Mouse (Mus musculus): ENCODE measurements around the gene Mrgbp. TPM values are rescaled to one million over a fixed set of nuclear protein-coding genes. Genes with fewer than 3 reads are reported as not detected.

Mrgbp gene
- polyA plus RNA-seq, 1 experiment from 2014 or later, result 31.1 TPM

GRCm38 (mm10) chr2:180576482-180576881 lies 4.6 kb upstream of the Mrgbp start:
- Histone ChIP-seq H3K27me3 (ENCODE audit: control insufficient read depth, insufficient read depth, low read length) (no peaks in the 10 kb centered on the region), H3K4me3 (ENCODE audit: low read depth, low read length) (no peak overlapping the region), H3K4me1 (ENCODE audit: control insufficient read depth, insufficient read depth, low read length) (no peaks in the 10 kb centered on the region), H3K9ac (replicated peaks; ENCODE audit: low read depth, low read length) (no peak overlapping the region), H3K9me3 (ENCODE audit: control insufficient read depth, low read depth, low read length) (no peaks in the 10 kb centered on the region), H3K36me3 (ENCODE audit: control insufficient read depth, insufficient read depth, low read length) (no peaks in the 10 kb centered on the region), H3K27ac (ENCODE audit: low read length) (no peak overlapping the region), H3K4me2 (replicated peaks; ENCODE audit: low read depth, low read length) (no peak overlapping the region)
- 62% methylated on average over 4 of the region's 4 CpGs for WGBS
- no peak for ATAC-seq (ENCODE audit: insufficient number of reproducible peaks, insufficient read depth, low FRiP score, low read depth)

DNA sequence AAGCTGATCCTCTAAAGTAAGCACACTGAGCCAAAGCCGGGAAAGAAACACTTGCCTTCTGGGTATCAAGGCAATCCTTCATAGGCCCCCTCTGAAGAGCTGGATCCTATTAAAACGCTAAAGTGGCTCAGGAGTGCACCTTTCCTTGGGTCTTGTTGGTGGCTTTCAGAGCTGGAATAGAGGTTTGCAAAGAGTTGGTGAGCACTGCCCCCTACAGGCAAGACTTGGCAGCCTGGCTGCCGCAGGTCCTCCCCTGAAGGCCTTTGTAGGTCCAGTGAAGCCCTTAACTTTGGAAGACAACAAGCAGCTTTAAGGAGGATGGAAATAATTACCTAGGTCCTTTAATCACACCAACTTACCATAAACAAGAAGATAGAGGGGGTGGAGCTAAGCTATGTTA lies 2.4 kb upstream of the Mrgbp start:
- 5% methylated on average over 3 of the region's 3 CpGs for WGBS
- Histone ChIP-seq H3K9ac (replicated peaks; ENCODE audit: low read depth, low read length) (no peak overlapping the region), H3K4me1 (ENCODE audit: control insufficient read depth, insufficient read depth, low read length) (peaks cover 10% of the 10 kb centered on the region), H3K27ac (ENCODE audit: low read length) (no peak overlapping the region), H3K9me3 (ENCODE audit: control insufficient read depth, low read depth, low read length) (no peaks in the 10 kb centered on the region), H3K27me3 (ENCODE audit: control insufficient read depth, insufficient read depth, low read length) (no peaks in the 10 kb centered on the region), H3K36me3 (ENCODE audit: control insufficient read depth, insufficient read depth, low read length) (no peaks in the 10 kb centered on the region), H3K4me3 (ENCODE audit: low read depth, low read length) (no peak overlapping the region), H3K4me2 (replicated peaks; ENCODE audit: low read depth, low read length) (no peak overlapping the region)
- ATAC-seq (ENCODE audit: insufficient number of reproducible peaks, insufficient read depth, low FRiP score, low read depth), result no peak

- under 1% methylated on average over 52 of the region's 57 CpGs for WGBS
- Histone ChIP-seq H3K36me3 (ENCODE audit: control insufficient read depth, insufficient read depth, low read length) (peaks cover 17% of the 10 kb centered on the region; the same call in 1 of the 2 replicates), H3K4me3 (ENCODE audit: low read depth, low read length) (peak overlapping the region; percentile 86), H3K4me2 (replicated peaks; ENCODE audit: low read depth, low read length) (peak overlapping the region; percentile 90), H3K27me3 (ENCODE audit: control insufficient read depth, insufficient read depth, low read length) (no peaks in the 10 kb centered on the region), H3K27ac (ENCODE audit: low read length) (peak overlapping the region; percentile 48; the same call in 1 of the 2 replicates), H3K9ac (replicated peaks; ENCODE audit: low read depth, low read length) (peak overlapping the region; percentile 90), H3K4me1 (ENCODE audit: control insufficient read depth, insufficient read depth, low read length) (peaks cover 15% of the 10 kb centered on the region), H3K9me3 (ENCODE audit: control insufficient read depth, low read depth, low read length) (no peaks in the 10 kb centered on the region)
- peak; percentile 85 for ATAC-seq (ENCODE audit: insufficient number of reproducible peaks, insufficient read depth, low FRiP score, low read depth)
Measured at GRCm38 (mm10) chr2:180582481-180583153, 1.5 kb downstream of the Mrgbp start.

GRCm38 (mm10) chr2:180583154-180583507 lies 2.0 kb downstream of the Mrgbp start:
- ATAC-seq (ENCODE audit: insufficient number of reproducible peaks, insufficient read depth, low FRiP score, low read depth), result no peak
- H3K9ac ChIP-seq (replicated peaks; ENCODE audit: low read depth, low read length), result peak overlapping the region; percentile 90
- H3K9me3 ChIP-seq (ENCODE audit: control insufficient read depth, low read depth, low read length), result no peaks in the 10 kb centered on the region
- H3K4me2 ChIP-seq (replicated peaks; ENCODE audit: low read depth, low read length), result peak overlapping the region; percentile 90
- H3K36me3 ChIP-seq (ENCODE audit: control insufficient read depth, insufficient read depth, low read length), result peaks cover 17% of the 10 kb centered on the region; the same call in 1 of the 2 replicates
- H3K27me3 ChIP-seq (ENCODE audit: control insufficient read depth, insufficient read depth, low read length), result no peaks in the 10 kb centered on the region
- H3K4me3 ChIP-seq (ENCODE audit: low read depth, low read length), result peak overlapping the region; percentile 86
- WGBS, result 22% methylated on average over 7 of the region's 7 CpGs
- peaks cover 15% of the 10 kb centered on the region for H3K4me1 ChIP-seq (ENCODE audit: control insufficient read depth, insufficient read depth, low read length)
- no peak overlapping the region for H3K27ac ChIP-seq (ENCODE audit: low read length)

DNA sequence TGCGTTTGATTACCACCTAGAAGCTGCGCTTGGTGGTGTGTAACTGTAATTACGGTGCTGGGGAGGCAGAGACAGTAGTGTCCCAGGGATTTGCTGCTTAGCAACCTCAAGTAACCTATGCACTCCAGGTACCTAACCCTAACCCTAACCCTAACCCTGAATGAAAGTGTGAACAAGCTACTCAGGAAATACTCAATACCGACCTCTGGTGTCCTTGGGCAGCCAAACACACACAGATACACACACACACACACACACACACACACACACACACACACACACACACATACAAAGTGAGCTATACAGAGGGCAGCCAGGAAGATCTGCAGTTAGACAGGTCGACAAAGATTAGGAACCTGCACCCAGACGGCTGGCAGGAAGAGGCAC lies 7.6 kb downstream of the Mrgbp start:
- WGBS, result 51% methylated on average over 6 of the region's 6 CpGs
- Histone ChIP-seq H3K9me3 (ENCODE audit: control insufficient read depth, low read depth, low read length) (no peaks in the 10 kb centered on the region), H3K27ac (ENCODE audit: low read length) (peak overlapping the region; percentile 88; the same call in 1 of the 2 replicates), H3K36me3 (ENCODE audit: control insufficient read depth, insufficient read depth, low read length) (peaks cover 42% of the 10 kb centered on the region), H3K27me3 (ENCODE audit: control insufficient read depth, insufficient read depth, low read length) (no peaks in the 10 kb centered on the region), H3K9ac (replicated peaks; ENCODE audit: low read depth, low read length) (peak overlapping the region; percentile 82; the same call in 1 of the 2 replicates), H3K4me2 (replicated peaks; ENCODE audit: low read depth, low read length) (peak overlapping the region; percentile 85), H3K4me3 (ENCODE audit: low read depth, low read length) (peak overlapping the region; percentile 85), H3K4me1 (ENCODE audit: control insufficient read depth, insufficient read depth, low read length) (peaks cover 12% of the 10 kb centered on the region)
- peak; percentile 1; the same call in 1 of the 2 replicates for ATAC-seq (ENCODE audit: insufficient number of reproducible peaks, insufficient read depth, low FRiP score, low read depth)

DNA sequence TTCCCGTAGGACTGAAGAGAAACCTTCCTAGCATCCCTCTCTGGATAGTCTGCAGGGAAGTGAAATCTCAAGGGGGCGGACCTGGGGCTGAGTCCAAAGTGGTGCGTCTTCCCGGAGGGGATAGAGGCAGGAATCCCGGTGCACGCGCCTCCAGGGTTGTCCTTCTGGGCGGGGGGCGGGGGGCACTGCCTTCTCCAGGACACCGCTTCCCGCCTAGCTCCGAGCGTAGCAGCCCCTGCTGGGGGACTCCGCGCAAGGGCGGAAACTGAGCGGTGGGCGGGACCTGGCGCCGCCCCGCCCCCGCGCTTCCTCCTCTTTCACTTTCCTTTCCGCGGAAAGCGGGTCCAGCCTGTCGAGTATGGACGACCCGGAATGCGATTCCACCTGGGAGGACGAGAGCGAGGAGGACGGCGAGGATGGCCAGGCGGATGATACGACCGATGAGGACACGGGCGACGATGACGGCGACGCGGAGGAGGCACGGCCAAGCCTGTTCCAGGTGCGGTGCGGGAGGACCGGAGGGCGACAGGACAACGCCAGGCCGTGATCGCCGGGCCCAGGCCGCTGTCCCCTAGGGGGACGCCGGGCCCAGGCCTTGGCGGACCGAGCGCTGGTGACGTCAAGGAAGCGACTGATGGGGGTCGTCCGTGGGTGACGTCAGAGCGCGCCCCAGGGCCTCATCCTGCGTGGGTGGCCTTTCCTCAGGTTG lies 8.2 kb downstream of the Mrgbp start, which contains the start of gene Ogfr:
TSS of gene Ogfr (plus strand) at position 123 of the 709 bp plus-strand sequence.
- peak; percentile 92 for ATAC-seq (ENCODE audit: insufficient number of reproducible peaks, insufficient read depth, low FRiP score, low read depth)
- peak within 1 kb of the TSS; percentile 82 for H3K9ac ChIP-seq (replicated peaks; ENCODE audit: low read depth, low read length)
- H3K9me3 ChIP-seq (ENCODE audit: control insufficient read depth, low read depth, low read length), result no peaks in the 10 kb centered on the region
- H3K27ac ChIP-seq (ENCODE audit: low read length), result peak within 1 kb of the TSS; percentile 88
- WGBS, result under 1% methylated on average over 64 of the region's 67 CpGs
- H3K4me3 ChIP-seq (ENCODE audit: low read depth, low read length), result peak within 1 kb of the TSS; percentile 85
- H3K36me3 ChIP-seq (ENCODE audit: control insufficient read depth, insufficient read depth, low read length), result peaks cover 48% of the 10 kb centered on the region
- no peaks in the 10 kb centered on the region for H3K27me3 ChIP-seq (ENCODE audit: control insufficient read depth, insufficient read depth, low read length)
- peak within 1 kb of the TSS; percentile 85 for H3K4me2 ChIP-seq (replicated peaks; ENCODE audit: low read depth, low read length)
- H3K4me1 ChIP-seq (ENCODE audit: control insufficient read depth, insufficient read depth, low read length), result peaks cover 7% of the 10 kb centered on the region; the same call in 1 of the 2 replicates

- no peak for ATAC-seq (ENCODE audit: insufficient number of reproducible peaks, insufficient read depth, low FRiP score, low read depth)
- WGBS, result 51% methylated on average over 4 of the region's 4 CpGs
- H3K27ac ChIP-seq (ENCODE audit: low read length), result no peak within 1 kb of the TSS
- H3K9ac ChIP-seq (replicated peaks; ENCODE audit: low read depth, low read length), result no peak within 1 kb of the TSS
- H3K27me3 ChIP-seq (ENCODE audit: control insufficient read depth, insufficient read depth, low read length), result no peaks in the 10 kb centered on the region; the same call in 1 of the 2 replicates
- peak within 1 kb of the TSS; percentile 22 for H3K4me3 ChIP-seq (ENCODE audit: low read depth, low read length)
- peak within 1 kb of the TSS; percentile 48 for H3K4me2 ChIP-seq (replicated peaks; ENCODE audit: low read depth, low read length)
- H3K4me1 ChIP-seq (ENCODE audit: control insufficient read depth, insufficient read depth, low read length), result peaks cover 13% of the 10 kb centered on the region; the same call in 1 of the 2 replicates
- peaks cover 19% of the 10 kb centered on the region; the same call in 1 of the 2 replicates for H3K36me3 ChIP-seq (ENCODE audit: control insufficient read depth, insufficient read depth, low read length)
- no peaks in the 10 kb centered on the region for H3K9me3 ChIP-seq (ENCODE audit: control insufficient read depth, low read depth, low read length)
Measured at GRCm38 (mm10) chr2:180597490-180597889, 16.4 kb downstream of the Mrgbp start, which contains the start of gene Col9a3. TSS of gene Col9a3 (plus strand) at chr2:180597790.

- H3K4me3 ChIP-seq (ENCODE audit: low read depth, low read length), result peak overlapping the region; percentile 22
- peaks cover 12% of the 10 kb centered on the region; the same call in 1 of the 2 replicates for H3K36me3 ChIP-seq (ENCODE audit: control insufficient read depth, insufficient read depth, low read length)
- no peaks in the 10 kb centered on the region for H3K9me3 ChIP-seq (ENCODE audit: control insufficient read depth, low read depth, low read length)
- no peak overlapping the region for H3K9ac ChIP-seq (replicated peaks; ENCODE audit: low read depth, low read length)
- H3K4me1 ChIP-seq (ENCODE audit: control insufficient read depth, insufficient read depth, low read length), result peaks cover 13% of the 10 kb centered on the region; the same call in 1 of the 2 replicates
- H3K27me3 ChIP-seq (ENCODE audit: control insufficient read depth, insufficient read depth, low read length), result no peaks in the 10 kb centered on the region; the same call in 1 of the 2 replicates
- peak overlapping the region; percentile 48 for H3K4me2 ChIP-seq (replicated peaks; ENCODE audit: low read depth, low read length)
- 3% methylated on average over 38 of the region's 41 CpGs for WGBS
- H3K27ac ChIP-seq (ENCODE audit: low read length), result no peak overlapping the region
- ATAC-seq (ENCODE audit: insufficient number of reproducible peaks, insufficient read depth, low FRiP score, low read depth), result no peak; the same call in 1 of the 2 replicates
Measured at GRCm38 (mm10) chr2:180598157-180598705, 17.1 kb downstream of the Mrgbp start.

Measured in stomach, embryonic 14.5 days (tissue).